Mouse (Mus musculus): ENCODE results near the gene Golph3.

Gene Golph3

GRCm38 (mm10) chr15:12319889-12320288, 1.4 kb upstream of the Golph3 start:
- peak; percentile 30 for DNase-seq

- no peak for DNase-seq
Measured at GRCm38 (mm10) chr15:12320441-12321090, 684 bp upstream of the Golph3 start.

- peak; percentile 44 for DNase-seq
Measured at GRCm38 (mm10) chr15:12321788-12322621, 755 bp downstream of the Golph3 start, which contains the start of gene 1810049J17Rik. 1810049J17Rik (minus strand) TSS chr15:12321899.

- no peak for DNase-seq
Measured at GRCm38 (mm10) chr15:12322676-12323402, 1.6 kb downstream of the Golph3 start.

GRCm38 (mm10) chr15:12324326-12324725, 3.1 kb downstream of the Golph3 start:
- no peak for DNase-seq

- no peak for DNase-seq
Measured at GRCm38 (mm10) chr15:12330389-12330788, 9.1 kb downstream of the Golph3 start.

- no peak for DNase-seq
Measured at GRCm38 (mm10) chr15:12330892-12331291, 9.6 kb downstream of the Golph3 start.

- no peak for DNase-seq
Measured at GRCm38 (mm10) chr15:12331300-12331699, 10.1 kb downstream of the Golph3 start.

GRCm38 (mm10) chr15:12334381-12334780, 13.1 kb downstream of the Golph3 start:
- DNase-seq, result no peak

- no peak for DNase-seq
Measured at GRCm38 (mm10) chr15:12337030-12337778, 16.0 kb downstream of the Golph3 start.

GRCm38 (mm10) chr15:12337779-12338137, 16.5 kb downstream of the Golph3 start:
- DNase-seq, result no peak

GRCm38 (mm10) chr15:12340536-12341400, 19.5 kb downstream of the Golph3 start:
- no peak for DNase-seq

- no peak for DNase-seq
Measured at GRCm38 (mm10) chr15:12341401-12341758, 20.1 kb downstream of the Golph3 start.

- no peak for DNase-seq
Measured at GRCm38 (mm10) chr15:12346916-12347315, 25.7 kb downstream of the Golph3 start.

- DNase-seq, result no peak
Measured at GRCm38 (mm10) chr15:12348950-12349349, 27.7 kb downstream of the Golph3 start.

GRCm38 (mm10) chr15:12349840-12350239, 28.6 kb downstream of the Golph3 start:
- DNase-seq, result no peak

GRCm38 (mm10) chr15:12351470-12351869, 30.2 kb downstream of the Golph3 start:
- no peak for DNase-seq

GRCm38 (mm10) chr15:12354281-12354810, 33.1 kb downstream of the Golph3 start:
- no peak for DNase-seq

- no peak for DNase-seq
Measured at GRCm38 (mm10) chr15:12355261-12355660, 34.0 kb downstream of the Golph3 start.

GRCm38 (mm10) chr15:12355907-12356306, 34.7 kb downstream of the Golph3 start:
- no peak for DNase-seq

- DNase-seq, result no peak
Measured at GRCm38 (mm10) chr15:12357459-12357858, 36.2 kb downstream of the Golph3 start.

GRCm38 (mm10) chr15:12358384-12358783, 37.1 kb downstream of the Golph3 start:
- DNase-seq, result no peak

Measured in kidney, adult 11 months (tissue).